Mouse (Mus musculus) hindbrain, embryonic 13.5 days (tissue): ENCODE results near the gene Igsf8. TPM values are rescaled to one million over a fixed set of nuclear protein-coding genes. Genes with fewer than 3 reads are reported as not detected.

ENCODE experiments used
- ATAC-seq: fragments of 200-750 bp; cut with Nextera tagmentation; 2 replicates; pipeline ENCODE4 v1.8.0; 2017; ENCODE audit warnings: moderate TSS enrichment; ENCODE audit not compliant: low FRiP score
- H3K27ac ChIP-seq: fragments of 300-500 bp; sonication (generic); 2 replicates; pipeline ENCODE4 v1.5.1; 2015; ENCODE audit warnings: inconsistent platforms, mild to moderate bottlenecking, moderate library complexity
- H3K27me3 ChIP-seq: fragments of 300-500 bp; sonication (generic); 2 replicates; pipeline ENCODE4 v1.6.1; 2015; ENCODE audit warnings: mild to moderate bottlenecking, inconsistent platforms
- H3K36me3 ChIP-seq: fragments of 300-500 bp; sonication (generic); 2 replicates; pipeline ENCODE4 v1.6.1; 2015; ENCODE audit warnings: mild to moderate bottlenecking, inconsistent platforms
- H3K4me1 ChIP-seq: fragments of 300-500 bp; sonication (generic); replicated peaks from 2 replicates; pipeline ENCODE4 v1.6.1; 2015; ENCODE audit warnings: inconsistent platforms
- H3K4me2 ChIP-seq: fragments of 300-500 bp; sonication (generic); 2 replicates; pipeline ENCODE4 v1.6.1; 2015; ENCODE audit warnings: inconsistent platforms, mild to moderate bottlenecking, moderate library complexity
- H3K4me3 ChIP-seq: fragments of 300-500 bp; sonication (generic); 2 replicates; pipeline ENCODE4 v1.5.1; 2015; ENCODE audit warnings: mild to moderate bottlenecking, inconsistent platforms
- H3K9ac ChIP-seq: fragments of 300-500 bp; sonication (generic); 2 replicates; pipeline ENCODE4 v1.6.1; 2015; ENCODE audit warnings: mild to moderate bottlenecking, inconsistent platforms
- H3K9me3 ChIP-seq: fragments of 300-500 bp; sonication (generic); 2 replicates; pipeline ENCODE4 v1.6.1; 2016; ENCODE audit warnings: inconsistent platforms
- WGBS: fragments of 180-500 bp; shearing (Covaris S2); methylation state at CpG from one replicate; pipeline ENCODE4 v1.1.7; 2015; 5-methylcytosine and 5-hydroxymethylcytosine counted together
- polyA plus RNA-seq: library from polyadenylated mRNA; unstranded; fragments of >200 nt; fragmentation: Nextera tagmentation; extraction: Ambion mirVana; gene quantifications from 2 replicates; pipeline ENCODE4 v1.2.1, GENCODE M21; 2015

The Igsf8 gene
- polyA plus RNA-seq, 1 experiment from 2014 or later, result 112 TPM

- H3K4me2 ChIP-seq, result no peak overlapping the region
- 67% methylated on average over 19 of the region's 19 CpGs for WGBS
Measured at GRCm38 (mm10) chr1:172318424-172319035, 57.1 kb downstream of the Igsf8 start.

GRCm38 (mm10) chr1:172319346-172319745 lies 57.9 kb downstream of the Igsf8 start:
- peaks cover 22% of the 10 kb centered on the region; the same call in 1 of the 2 replicates for H3K36me3 ChIP-seq
- H3K4me1 ChIP-seq, result peaks cover 74% of the 10 kb centered on the region
- no peak overlapping the region for H3K4me2 ChIP-seq
- no peaks in the 10 kb centered on the region for H3K9me3 ChIP-seq
- H3K4me3 ChIP-seq, result no peak overlapping the region
- 76% methylated on average over 7 of the region's 7 CpGs for WGBS
- H3K27me3 ChIP-seq, result no peaks in the 10 kb centered on the region
- peak overlapping the region; percentile 76 for H3K27ac ChIP-seq
- no peak overlapping the region for H3K9ac ChIP-seq
- ATAC-seq, result no peak

More at GRCm38 (mm10) chr1:172318424-172319035, 57.1 kb downstream of the Igsf8 start:
- ATAC-seq, result no peak
- no peak overlapping the region for H3K4me3 ChIP-seq
- H3K36me3 ChIP-seq, result peaks cover 22% of the 10 kb centered on the region; the same call in 1 of the 2 replicates
- peak overlapping the region; percentile 4; the same call in 1 of the 2 replicates for H3K9ac ChIP-seq
- H3K4me1 ChIP-seq, result peaks cover 79% of the 10 kb centered on the region
- H3K9me3 ChIP-seq, result no peaks in the 10 kb centered on the region
- H3K27me3 ChIP-seq, result no peaks in the 10 kb centered on the region
- peak overlapping the region; percentile 74 for H3K27ac ChIP-seq

- Histone ChIP-seq H3K9me3 (no peaks in the 10 kb centered on the region), H3K9ac (peak overlapping the region; percentile 19; the same call in 1 of the 2 replicates), H3K4me2 (no peak overlapping the region), H3K27ac (peak overlapping the region; percentile 76), H3K4me3 (no peak overlapping the region), H3K4me1 (peaks cover 70% of the 10 kb centered on the region), H3K36me3 (peaks cover 22% of the 10 kb centered on the region; the same call in 1 of the 2 replicates), H3K27me3 (0 out of 2 replicates have a peak, but pooled peaks cover under 1% of the 10 kb centered on the region)
- WGBS, result 11% methylated on average over 5 of the region's 5 CpGs
- peak; percentile 22; the same call in 1 of the 2 replicates for ATAC-seq
Measured at GRCm38 (mm10) chr1:172319921-172320411, 58.5 kb downstream of the Igsf8 start.

GRCm38 (mm10) chr1:172322725-172323124 lies 61.3 kb downstream of the Igsf8 start:
- H3K36me3 ChIP-seq, result peaks cover 21% of the 10 kb centered on the region; the same call in 1 of the 2 replicates
- no peak for ATAC-seq
- H3K9me3 ChIP-seq, result no peaks in the 10 kb centered on the region
- no peak overlapping the region for H3K4me3 ChIP-seq
- no peak overlapping the region for H3K4me2 ChIP-seq
- H3K27ac ChIP-seq, result no peak overlapping the region
- 64% methylated on average over 13 of the region's 13 CpGs for WGBS
- H3K4me1 ChIP-seq, result peaks cover 58% of the 10 kb centered on the region
- peaks cover 25% of the 10 kb centered on the region for H3K27me3 ChIP-seq
- peak overlapping the region; percentile 39; the same call in 1 of the 2 replicates for H3K9ac ChIP-seq

GRCm38 (mm10) chr1:172323298-172323697 lies 61.9 kb downstream of the Igsf8 start:
- ATAC-seq, result no peak
- Histone ChIP-seq H3K36me3 (peaks cover 15% of the 10 kb centered on the region; the same call in 1 of the 2 replicates), H3K27ac (0 out of 2 replicates have a peak overlapping the region, but pooled peaks have one; percentile 18), H3K27me3 (peaks cover 25% of the 10 kb centered on the region), H3K4me2 (no peak overlapping the region), H3K4me1 (peaks cover 56% of the 10 kb centered on the region), H3K9me3 (no peaks in the 10 kb centered on the region), H3K4me3 (no peak overlapping the region), H3K9ac (peak overlapping the region; percentile 39; the same call in 1 of the 2 replicates)
- WGBS, result 14% methylated on average over 5 of the region's 5 CpGs

- Histone ChIP-seq H3K27ac (0 out of 2 replicates have a peak overlapping the region, but pooled peaks have one; percentile 18), H3K36me3 (peaks cover 10% of the 10 kb centered on the region; the same call in 1 of the 2 replicates), H3K4me3 (no peak overlapping the region), H3K9ac (peak overlapping the region; percentile 43; the same call in 1 of the 2 replicates), H3K27me3 (peaks cover 25% of the 10 kb centered on the region), H3K9me3 (no peaks in the 10 kb centered on the region), H3K4me2 (no peak overlapping the region), H3K4me1 (peaks cover 56% of the 10 kb centered on the region)
- ATAC-seq, result no peak
- 64% methylated on average over 6 of the region's 6 CpGs for WGBS
Measured at GRCm38 (mm10) chr1:172323801-172324359, 62.4 kb downstream of the Igsf8 start.

GRCm38 (mm10) chr1:172324725-172325124 lies 63.3 kb downstream of the Igsf8 start:
- H3K27me3 ChIP-seq, result peaks cover 25% of the 10 kb centered on the region
- H3K36me3 ChIP-seq, result 0 out of 2 replicates have a peak, but pooled peaks cover 6% of the 10 kb centered on the region
- H3K9me3 ChIP-seq, result no peaks in the 10 kb centered on the region
- no peak overlapping the region for H3K4me2 ChIP-seq
- peak; percentile 16; the same call in 1 of the 2 replicates for ATAC-seq
- no peak overlapping the region for H3K27ac ChIP-seq
- H3K4me1 ChIP-seq, result peaks cover 58% of the 10 kb centered on the region
- no peak overlapping the region for H3K4me3 ChIP-seq
- WGBS, result 10% methylated on average over 7 of the region's 7 CpGs
- no peak overlapping the region for H3K9ac ChIP-seq

GRCm38 (mm10) chr1:172325680-172326535 lies 64.5 kb downstream of the Igsf8 start:
- H3K36me3 ChIP-seq, result 0 out of 2 replicates have a peak, but pooled peaks cover 2% of the 10 kb centered on the region
- no peak overlapping the region for H3K27ac ChIP-seq
- no peaks in the 10 kb centered on the region for H3K9me3 ChIP-seq
- H3K9ac ChIP-seq, result peak overlapping the region; percentile 73
- H3K4me1 ChIP-seq, result peaks cover 47% of the 10 kb centered on the region
- peak overlapping the region; percentile 78 for H3K4me2 ChIP-seq
- H3K27me3 ChIP-seq, result peaks cover 25% of the 10 kb centered on the region
- peak overlapping the region; percentile 51 for H3K4me3 ChIP-seq
- WGBS, result 18% methylated on average over 94 of the region's 94 CpGs
- peak; percentile 58; the same call in 1 of the 2 replicates for ATAC-seq

GRCm38 (mm10) chr1:172326684-172327083 lies 65.2 kb downstream of the Igsf8 start:
- 61% methylated on average over 11 of the region's 11 CpGs for WGBS
- peak overlapping the region; percentile 51 for H3K4me3 ChIP-seq
- H3K4me2 ChIP-seq, result peak overlapping the region; percentile 78
- no peaks in the 10 kb centered on the region for H3K9me3 ChIP-seq
- H3K9ac ChIP-seq, result peak overlapping the region; percentile 73
- no peak for ATAC-seq
- H3K36me3 ChIP-seq, result no peaks in the 10 kb centered on the region
- no peak overlapping the region for H3K27ac ChIP-seq
- H3K27me3 ChIP-seq, result peaks cover 25% of the 10 kb centered on the region
- peaks cover 43% of the 10 kb centered on the region for H3K4me1 ChIP-seq

- H3K9me3 ChIP-seq, result no peaks in the 10 kb centered on the region
- H3K27ac ChIP-seq, result no peak overlapping the region
- H3K4me2 ChIP-seq, result no peak overlapping the region
- 89% methylated on average over 16 of the region's 16 CpGs for WGBS
- H3K4me3 ChIP-seq, result no peak overlapping the region
- H3K36me3 ChIP-seq, result no peaks in the 10 kb centered on the region
- peaks cover 43% of the 10 kb centered on the region for H3K4me1 ChIP-seq
- no peak overlapping the region for H3K9ac ChIP-seq
- H3K27me3 ChIP-seq, result peaks cover 25% of the 10 kb centered on the region
- ATAC-seq, result no peak
Measured at GRCm38 (mm10) chr1:172327206-172328001, 66.0 kb downstream of the Igsf8 start.

GRCm38 (mm10) chr1:172328041-172328440 lies 66.6 kb downstream of the Igsf8 start:
- peaks cover 25% of the 10 kb centered on the region for H3K27me3 ChIP-seq
- no peak overlapping the region for H3K27ac ChIP-seq
- no peaks in the 10 kb centered on the region for H3K9me3 ChIP-seq
- 84% methylated on average over 3 of the region's 3 CpGs for WGBS
- H3K4me1 ChIP-seq, result peaks cover 38% of the 10 kb centered on the region
- no peaks in the 10 kb centered on the region for H3K36me3 ChIP-seq
- no peak for ATAC-seq
- H3K4me3 ChIP-seq, result no peak overlapping the region
- H3K9ac ChIP-seq, result no peak overlapping the region
- no peak overlapping the region for H3K4me2 ChIP-seq
